Mouse (Mus musculus): ENCODE results near the gene Fam227b. TPM values are rescaled to one million over a fixed set of nuclear protein-coding genes. Genes with fewer than 3 reads are reported as not detected.
A peak's percentile ranks its signal among the peaks of the same experiment; 100 is the strongest.

Fam227b gene
- total and polyA plus RNA-seq, 2 experiments, result not detected

- TF ChIP-seq POLR2A (IDR thresholded peaks at IDR 0.05; ENCODE audit: extremely low read depth, insufficient read depth, low read length) (no peak), CTCF (IDR thresholded peaks at IDR 0.05; ENCODE audit: low read depth, low read length) (no peak)
- H3K4me3 ChIP-seq (ENCODE audit: insufficient read depth, low read depth, low read length), result no peak overlapping the region
- H3K4me1 ChIP-seq (ENCODE audit: control insufficient read depth, insufficient read depth, low read length), result no peaks in the 10 kb centered on the region
- no peak overlapping the region for H3K9ac ChIP-seq (ENCODE audit: low read depth, low read length)
- no peak for DNase-seq (ENCODE audit: extremely low read depth, low read depth, low spot score)
- no peak overlapping the region for H3K27ac ChIP-seq (replicated peaks; ENCODE audit: insufficient read depth, low read depth, low read length)
- no peaks in the 10 kb centered on the region for H3K79me2 ChIP-seq (ENCODE audit: control insufficient read depth, insufficient read depth, low read length)
- no peaks in the 10 kb centered on the region for H3K36me3 ChIP-seq (ENCODE audit: control insufficient read depth, insufficient read depth, low read length)
- H3K27me3 ChIP-seq (ENCODE audit: control insufficient read depth, insufficient read depth, low read length), result no peaks in the 10 kb centered on the region
- WGBS, result 76% methylated on average over 5 of the region's 5 CpGs
Observed at GRCm38 (mm10) chr2:126053657-126054056, 98.1 kb downstream of the Fam227b start.

DNA sequence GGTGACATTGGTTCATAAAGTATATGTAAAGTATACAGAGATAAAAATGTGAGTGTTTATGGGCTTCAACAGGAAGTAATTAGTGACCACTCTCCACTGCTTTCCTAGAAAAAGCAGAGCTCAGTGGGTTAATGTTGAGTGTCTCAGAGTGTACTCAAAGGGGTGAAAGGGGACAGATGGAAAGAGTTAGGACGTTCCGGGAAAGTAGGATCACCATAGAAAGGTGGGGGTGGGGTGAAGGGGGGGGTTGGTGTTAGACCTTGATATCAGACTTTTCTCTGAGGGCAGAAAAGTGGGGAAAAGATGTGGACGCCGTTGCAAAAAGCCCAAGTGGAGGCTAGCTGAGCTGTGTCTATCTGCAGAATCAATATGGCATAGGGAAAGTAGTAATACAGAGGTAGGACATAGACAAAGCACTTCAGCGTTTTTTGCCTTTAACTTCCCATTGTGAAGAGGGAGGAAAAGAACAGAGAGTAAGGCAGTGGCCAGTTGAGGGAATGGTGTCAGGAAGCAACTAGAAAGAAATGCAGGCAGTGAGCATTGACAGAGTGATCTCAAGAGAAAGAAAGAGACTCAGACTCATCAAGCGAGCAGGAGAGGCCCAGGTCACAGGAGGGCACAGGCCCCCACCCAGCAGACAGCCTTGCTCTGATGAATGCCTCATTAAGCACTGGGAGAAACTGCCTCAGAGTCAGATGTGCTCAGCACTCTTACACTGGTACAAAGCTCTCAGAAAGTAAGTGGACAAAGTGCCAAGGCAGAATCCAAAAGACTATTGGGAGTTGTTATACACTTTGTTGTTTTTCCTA, 98.9 kb downstream of the Fam227b start:
- TF ChIP-seq POLR2A (IDR thresholded peaks at IDR 0.05; ENCODE audit: extremely low read depth, insufficient read depth, low read length), result no peak
- no peak for TF ChIP-seq CTCF (IDR thresholded peaks at IDR 0.05; ENCODE audit: low read depth, low read length)
- Histone ChIP-seq H3K36me3 (ENCODE audit: control insufficient read depth, insufficient read depth, low read length) (no peaks in the 10 kb centered on the region), H3K9ac (ENCODE audit: low read depth, low read length) (no peak overlapping the region), H3K27ac (replicated peaks; ENCODE audit: insufficient read depth, low read depth, low read length) (no peak overlapping the region), H3K4me3 (ENCODE audit: insufficient read depth, low read depth, low read length) (no peak overlapping the region), H3K79me2 (ENCODE audit: control insufficient read depth, insufficient read depth, low read length) (no peaks in the 10 kb centered on the region), H3K27me3 (ENCODE audit: control insufficient read depth, insufficient read depth, low read length) (no peaks in the 10 kb centered on the region), H3K4me1 (ENCODE audit: control insufficient read depth, insufficient read depth, low read length) (no peaks in the 10 kb centered on the region)
- WGBS, result 69% methylated on average over 6 of the region's 6 CpGs
- no peak for DNase-seq (ENCODE audit: extremely low read depth, low read depth, low spot score)

- TF ChIP-seq CTCF (IDR thresholded peaks at IDR 0.05; ENCODE audit: low read depth, low read length) (no peak), POLR2A (IDR thresholded peaks at IDR 0.05; ENCODE audit: extremely low read depth, insufficient read depth, low read length) (no peak)
- Histone ChIP-seq H3K9ac (ENCODE audit: low read depth, low read length) (no peak overlapping the region), H3K27ac (replicated peaks; ENCODE audit: insufficient read depth, low read depth, low read length) (no peak overlapping the region), H3K4me1 (ENCODE audit: control insufficient read depth, insufficient read depth, low read length) (no peaks in the 10 kb centered on the region), H3K27me3 (ENCODE audit: control insufficient read depth, insufficient read depth, low read length) (no peaks in the 10 kb centered on the region), H3K79me2 (ENCODE audit: control insufficient read depth, insufficient read depth, low read length) (no peaks in the 10 kb centered on the region), H3K36me3 (ENCODE audit: control insufficient read depth, insufficient read depth, low read length) (no peaks in the 10 kb centered on the region), H3K4me3 (ENCODE audit: insufficient read depth, low read depth, low read length) (no peak overlapping the region)
- 68% methylated on average over 5 of the region's 5 CpGs for WGBS
- peak; percentile 54 for DNase-seq (ENCODE audit: extremely low read depth, low read depth, low spot score)
Observed at GRCm38 (mm10) chr2:126045621-126046020, 106.2 kb downstream of the Fam227b start.

GRCm38 (mm10) chr2:126042674-126043073, 109.1 kb downstream of the Fam227b start:
- no peaks in the 10 kb centered on the region for H3K36me3 ChIP-seq (ENCODE audit: control insufficient read depth, insufficient read depth, low read length)
- H3K27ac ChIP-seq (replicated peaks; ENCODE audit: insufficient read depth, low read depth, low read length), result no peak overlapping the region
- no peak for TF ChIP-seq CTCF (IDR thresholded peaks at IDR 0.05; ENCODE audit: low read depth, low read length)
- TF ChIP-seq POLR2A (IDR thresholded peaks at IDR 0.05; ENCODE audit: extremely low read depth, insufficient read depth, low read length), result no peak
- no peaks in the 10 kb centered on the region for H3K4me1 ChIP-seq (ENCODE audit: control insufficient read depth, insufficient read depth, low read length)
- no peak overlapping the region for H3K9ac ChIP-seq (ENCODE audit: low read depth, low read length)
- H3K4me3 ChIP-seq (ENCODE audit: insufficient read depth, low read depth, low read length), result no peak overlapping the region
- DNase-seq (ENCODE audit: extremely low read depth, low read depth, low spot score), result no peak
- 89% methylated on average over 3 of the region's 3 CpGs for WGBS
- no peaks in the 10 kb centered on the region for H3K79me2 ChIP-seq (ENCODE audit: control insufficient read depth, insufficient read depth, low read length)
- H3K27me3 ChIP-seq (ENCODE audit: control insufficient read depth, insufficient read depth, low read length), result no peaks in the 10 kb centered on the region

DNA sequence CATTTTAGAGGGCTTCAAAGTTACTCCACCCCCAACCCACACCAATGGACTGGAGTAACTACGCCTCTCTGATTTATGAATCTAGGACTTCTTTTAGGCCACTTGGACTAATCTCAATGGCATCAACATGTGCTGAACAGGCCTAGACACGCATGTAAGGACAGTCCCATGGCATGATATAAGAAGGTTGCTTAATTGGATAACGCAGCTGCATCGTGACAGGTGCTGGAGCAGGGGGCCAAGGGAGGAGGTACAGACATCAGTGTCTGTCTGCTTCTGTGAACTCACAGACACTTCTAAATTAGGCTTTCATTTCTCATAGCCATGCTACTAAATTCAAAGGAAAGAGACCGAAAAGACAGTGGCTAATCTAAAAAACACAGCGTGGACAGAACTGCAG, 110.6 kb downstream of the Fam227b start:
- Histone ChIP-seq H3K9ac (ENCODE audit: low read depth, low read length) (no peak overlapping the region), H3K4me1 (ENCODE audit: control insufficient read depth, insufficient read depth, low read length) (no peaks in the 10 kb centered on the region), H3K27ac (replicated peaks; ENCODE audit: insufficient read depth, low read depth, low read length) (no peak overlapping the region), H3K4me3 (ENCODE audit: insufficient read depth, low read depth, low read length) (no peak overlapping the region), H3K27me3 (ENCODE audit: control insufficient read depth, insufficient read depth, low read length) (no peaks in the 10 kb centered on the region), H3K79me2 (ENCODE audit: control insufficient read depth, insufficient read depth, low read length) (no peaks in the 10 kb centered on the region), H3K36me3 (ENCODE audit: control insufficient read depth, insufficient read depth, low read length) (no peaks in the 10 kb centered on the region)
- DNase-seq (ENCODE audit: extremely low read depth, low read depth, low spot score), result no peak
- TF ChIP-seq POLR2A (IDR thresholded peaks at IDR 0.05; ENCODE audit: extremely low read depth, insufficient read depth, low read length) (no peak), CTCF (IDR thresholded peaks at IDR 0.05; ENCODE audit: low read depth, low read length) (no peak)
- 91% methylated on average over 6 of the region's 6 CpGs for WGBS

- 91% methylated on average over 2 of the region's 2 CpGs for WGBS
- DNase-seq (ENCODE audit: extremely low read depth, low read depth, low spot score), result no peak
- H3K79me2 ChIP-seq (ENCODE audit: control insufficient read depth, insufficient read depth, low read length), result no peaks in the 10 kb centered on the region
- no peaks in the 10 kb centered on the region for H3K4me1 ChIP-seq (ENCODE audit: control insufficient read depth, insufficient read depth, low read length)
- H3K27me3 ChIP-seq (ENCODE audit: control insufficient read depth, insufficient read depth, low read length), result no peaks in the 10 kb centered on the region
- no peak for TF ChIP-seq CTCF (IDR thresholded peaks at IDR 0.05; ENCODE audit: low read depth, low read length)
- no peak for TF ChIP-seq POLR2A (IDR thresholded peaks at IDR 0.05; ENCODE audit: extremely low read depth, insufficient read depth, low read length)
- no peak overlapping the region for H3K9ac ChIP-seq (ENCODE audit: low read depth, low read length)
- no peaks in the 10 kb centered on the region for H3K36me3 ChIP-seq (ENCODE audit: control insufficient read depth, insufficient read depth, low read length)
- no peak overlapping the region for H3K27ac ChIP-seq (replicated peaks; ENCODE audit: insufficient read depth, low read depth, low read length)
- H3K4me3 ChIP-seq (ENCODE audit: insufficient read depth, low read depth, low read length), result no peak overlapping the region
Observed at GRCm38 (mm10) chr2:126040651-126041050, 111.2 kb downstream of the Fam227b start.
